Mouse (Mus musculus): ENCODE data around the gene Serf2. TPM values are rescaled to one million over a fixed set of nuclear protein-coding genes. Genes with fewer than 3 reads are reported as not detected.
"Not testable (repeated sequence)": the region's sequence is repeated elsewhere in the genome, so short reads cannot be mapped to it uniquely, and the experiment has no call there.

Serf2 gene
- total and polyA plus RNA-seq, 3 experiments, result 340 to 415 (median 369) TPM

DNA sequence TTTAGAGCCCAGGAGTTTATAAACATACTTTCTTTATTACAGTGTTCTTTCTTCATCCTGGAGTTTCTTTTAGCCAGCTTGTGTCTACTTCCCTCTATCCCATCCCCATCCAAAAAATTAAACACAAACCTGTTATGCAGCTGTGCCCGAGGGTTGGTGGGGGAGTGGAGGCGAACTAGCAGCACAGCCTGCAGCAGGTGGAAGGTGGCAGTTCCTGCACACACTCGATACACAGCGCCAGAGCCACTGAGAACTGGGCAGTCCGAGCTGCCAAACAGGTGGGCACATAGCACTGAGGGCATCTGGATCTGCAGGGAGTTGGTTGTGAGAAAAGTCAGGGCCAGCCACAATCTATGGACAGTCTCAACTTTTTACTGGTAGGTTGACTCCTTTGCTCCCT, 6.5 kb downstream of the Serf2 start:
- TF ChIP-seq POLR2A (IDR thresholded peaks at IDR 0.05; ENCODE audit: insufficient read depth, low read depth, low read length), result no peak
- no peak for TF ChIP-seq CTCF (IDR thresholded peaks at IDR 0.05)
- no peak for TF ChIP-seq EP300 (IDR thresholded peaks at IDR 0.05; ENCODE audit: insufficient read depth, low read depth, low read length)

DNA sequence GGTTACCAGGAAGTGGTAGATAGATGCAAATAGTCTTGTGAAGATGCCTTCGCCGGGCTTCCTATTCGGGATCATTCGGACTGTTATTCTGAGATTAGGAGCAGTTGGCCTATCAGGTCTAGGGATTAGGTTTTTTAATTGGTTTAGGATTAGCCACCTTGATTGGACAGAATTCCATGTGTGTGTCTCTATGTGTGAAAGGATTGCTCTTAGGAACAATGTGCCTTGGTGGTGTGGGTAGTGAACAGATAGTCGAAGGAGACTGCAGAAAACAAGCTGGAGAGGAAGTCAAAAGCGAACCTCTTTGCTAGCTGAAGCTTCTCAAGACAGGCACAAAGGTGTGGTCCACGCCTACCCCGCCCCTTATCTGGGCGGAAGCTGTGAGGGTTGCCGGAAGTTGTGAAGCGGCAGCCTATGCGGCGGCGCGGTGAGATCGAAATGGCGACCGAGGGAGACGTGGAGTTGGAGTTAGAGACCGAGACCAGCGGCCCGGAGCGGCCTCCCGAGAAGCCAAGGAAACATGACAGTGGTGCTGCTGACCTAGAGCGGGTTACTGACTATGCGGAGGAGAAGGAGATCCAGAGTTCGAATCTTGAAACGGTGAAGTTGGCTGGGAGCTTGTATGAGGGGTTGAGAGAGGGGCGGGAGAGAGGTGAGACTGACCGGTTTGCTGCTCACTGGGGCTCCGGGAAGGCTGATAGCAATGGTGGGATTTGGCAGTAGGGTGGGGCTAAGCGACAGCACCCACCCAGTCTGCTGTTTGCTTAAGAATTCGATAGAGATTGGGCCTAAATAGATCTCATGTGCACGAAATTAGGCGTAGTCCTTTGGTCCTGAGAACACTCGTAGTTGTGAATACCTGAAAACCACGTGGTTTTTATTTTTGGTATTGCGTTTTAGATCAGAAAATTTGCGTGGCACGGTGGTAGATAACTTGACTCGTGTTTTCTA, 8.0 kb downstream of the Serf2 start, which contains the start of gene Serinc4:
Gene Serinc4 (minus strand): TSS at position 90 of the 951 bp plus-strand sequence.
- WGBS, result 2% methylated on average over 41 of the region's 41 CpGs
- H3K27ac ChIP-seq, result peak within 1 kb of the TSS; percentile 78
- H3K36me3 ChIP-seq (ENCODE audit: control insufficient read depth, insufficient read depth, low read length), result peaks cover 21% of the 10 kb centered on the region
- peak within 1 kb of the TSS; percentile 69 for H3K4me3 ChIP-seq
- peaks cover 5% of the 10 kb centered on the region for H3K4me1 ChIP-seq (ENCODE audit: control insufficient read depth, insufficient read depth, low read length)
- DNase-seq, result peak; percentile 86 to 87
- H3K79me2 ChIP-seq (replicated peaks; ENCODE audit: control insufficient read depth, insufficient read depth, low read length), result no peaks in the 10 kb centered on the region
- intact Hi-C loops (cut with DNase I), result loop anchor here (5.0 kb wide), 1 partner anchor 50 kb away; the partner anchor contains the start of genes Mfap1a and Wdr76
- H3K9ac ChIP-seq (ENCODE audit: low read depth, low read length), result peak within 1 kb of the TSS; percentile 93
- TF ChIP-seq EP300 (IDR thresholded peaks at IDR 0.05; ENCODE audit: insufficient read depth, low read depth, low read length) (no peak), POLR2A (IDR thresholded peaks at IDR 0.05; ENCODE audit: insufficient read depth, low read depth, low read length) (peak; percentile 81), CTCF (IDR thresholded peaks at IDR 0.05) (no peak)
- H3K27me3 ChIP-seq (ENCODE audit: control insufficient read depth, insufficient read depth, low read length), result no peaks in the 10 kb centered on the region

More for the DNA sequence above, 6.5 kb downstream of the Serf2 start:
- WGBS, result 78% methylated on average over 5 of the region's 5 CpGs
- peaks cover 6% of the 10 kb centered on the region for H3K4me1 ChIP-seq (ENCODE audit: control insufficient read depth, insufficient read depth, low read length)
- DNase-seq, result no peak
- no peaks in the 10 kb centered on the region for H3K79me2 ChIP-seq (replicated peaks; ENCODE audit: control insufficient read depth, insufficient read depth, low read length)
- no peak overlapping the region for H3K4me3 ChIP-seq
- intact Hi-C loops (cut with DNase I), result loop anchor here (5.0 kb wide), 1 partner anchor 52 kb away; the partner anchor contains the start of genes Mfap1a and Wdr76
- H3K27me3 ChIP-seq (ENCODE audit: control insufficient read depth, insufficient read depth, low read length), result no peaks in the 10 kb centered on the region
- peaks cover 29% of the 10 kb centered on the region for H3K36me3 ChIP-seq (ENCODE audit: control insufficient read depth, insufficient read depth, low read length)
- H3K27ac ChIP-seq, result no peak overlapping the region
- no peak overlapping the region for H3K9ac ChIP-seq (ENCODE audit: low read depth, low read length)

DNA sequence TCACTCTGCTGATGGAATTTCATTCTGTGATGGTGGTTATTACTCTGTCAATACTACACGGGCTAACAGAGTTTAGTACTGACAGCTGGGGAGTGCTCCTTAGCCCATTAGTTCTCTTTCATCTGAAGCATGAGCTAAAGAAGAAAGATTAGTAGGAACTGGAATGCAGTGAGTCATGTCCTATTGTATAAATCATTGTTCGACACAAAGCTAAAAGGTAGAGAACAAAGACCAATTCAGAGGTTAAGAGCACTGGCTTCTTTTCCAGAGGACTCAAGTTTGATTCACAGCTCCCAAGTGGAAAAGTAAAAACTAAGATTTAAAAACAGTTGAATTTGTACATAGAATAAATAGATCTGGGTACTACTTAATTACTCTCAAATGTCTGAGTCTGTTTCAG, 11.1 kb downstream of the Serf2 start:
- H3K79me2 ChIP-seq (replicated peaks; ENCODE audit: control insufficient read depth, insufficient read depth, low read length), result no peaks in the 10 kb centered on the region
- TF ChIP-seq POLR2A (IDR thresholded peaks at IDR 0.05; ENCODE audit: insufficient read depth, low read depth, low read length) (no peak), EP300 (IDR thresholded peaks at IDR 0.05; ENCODE audit: insufficient read depth, low read depth, low read length) (no peak), CTCF (IDR thresholded peaks at IDR 0.05) (no peak)
- WGBS, result 55% methylated on average over 2 of the region's 2 CpGs
- H3K9ac ChIP-seq (ENCODE audit: low read depth, low read length), result no peak overlapping the region
- H3K4me1 ChIP-seq (ENCODE audit: control insufficient read depth, insufficient read depth, low read length), result no peaks in the 10 kb centered on the region; the same call in 1 of the 2 replicates
- no peaks in the 10 kb centered on the region for H3K27me3 ChIP-seq (ENCODE audit: control insufficient read depth, insufficient read depth, low read length)
- DNase-seq, result no peak
- intact Hi-C loops (cut with DNase I), result no loop called here
- no peak overlapping the region for H3K27ac ChIP-seq
- no peak overlapping the region for H3K4me3 ChIP-seq
- peaks cover 8% of the 10 kb centered on the region; the same call in 1 of the 2 replicates for H3K36me3 ChIP-seq (ENCODE audit: control insufficient read depth, insufficient read depth, low read length)

DNA sequence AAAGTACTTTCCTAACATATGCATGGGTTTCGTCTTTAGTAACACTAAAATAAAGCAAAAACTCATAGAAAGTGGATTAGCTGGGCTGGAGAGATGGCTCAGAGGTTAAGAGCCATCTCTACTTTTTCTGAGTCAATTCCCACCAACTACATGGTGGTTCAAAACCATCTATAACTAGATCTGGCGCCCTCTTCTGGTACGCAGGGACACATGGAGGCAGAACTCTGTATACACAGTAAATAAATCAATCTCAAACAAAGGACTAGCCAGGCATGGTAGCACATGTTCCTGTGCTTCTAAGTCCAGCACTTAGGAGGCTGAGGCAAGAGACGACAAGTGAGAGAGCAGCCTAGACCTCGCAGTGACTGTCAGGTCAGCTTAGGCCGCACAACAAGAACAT, 20.0 kb downstream of the Serf2 start:
- H3K4me1 ChIP-seq (ENCODE audit: control insufficient read depth, insufficient read depth, low read length); H3K27me3 ChIP-seq (ENCODE audit: control insufficient read depth, insufficient read depth, low read length); DNase-seq; H3K79me2 ChIP-seq (replicated peaks; ENCODE audit: control insufficient read depth, insufficient read depth, low read length); H3K36me3 ChIP-seq (ENCODE audit: control insufficient read depth, insufficient read depth, low read length); H3K9ac ChIP-seq (ENCODE audit: low read depth, low read length); intact Hi-C loops (cut with DNase I); H3K4me3 ChIP-seq; H3K27ac ChIP-seq: not testable (repeated sequence)
- WGBS, result 86% methylated on average over 1 of the region's 6 CpGs

DNA sequence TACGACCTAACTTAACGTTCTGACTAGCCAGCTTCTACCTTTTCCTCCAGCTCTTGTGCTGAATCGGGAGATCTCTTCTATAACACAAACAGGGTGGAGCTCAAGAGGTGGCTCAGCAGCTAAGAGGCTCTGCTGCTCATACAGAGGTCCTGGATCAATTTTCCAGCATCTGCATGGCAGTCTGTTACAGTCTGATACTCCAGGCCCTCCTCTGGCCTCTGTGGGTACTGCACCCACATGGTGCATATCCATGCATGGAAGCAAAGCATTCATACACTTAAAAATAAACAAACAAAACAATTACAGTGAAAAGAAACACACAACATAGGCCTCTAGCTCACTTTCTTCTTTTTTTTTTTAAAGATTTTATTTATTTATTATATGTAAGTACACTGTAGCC, 23.8 kb downstream of the Serf2 start:
- intact Hi-C loops (cut with DNase I); DNase-seq; H3K36me3 ChIP-seq (ENCODE audit: control insufficient read depth, insufficient read depth, low read length); H3K79me2 ChIP-seq (replicated peaks; ENCODE audit: control insufficient read depth, insufficient read depth, low read length); H3K27ac ChIP-seq; H3K27me3 ChIP-seq (ENCODE audit: control insufficient read depth, insufficient read depth, low read length); H3K4me1 ChIP-seq (ENCODE audit: control insufficient read depth, insufficient read depth, low read length); H3K9ac ChIP-seq (ENCODE audit: low read depth, low read length): not testable (repeated sequence)
- 98% methylated on average over 3 of the region's 3 CpGs for WGBS
- peak overlapping the region; percentile 67 for H3K4me3 ChIP-seq
